Mouse (Mus musculus): ENCODE results near the gene Cradd. TPM values are rescaled to one million over a fixed set of nuclear protein-coding genes. Genes with fewer than 3 reads are reported as not detected.

Cradd gene
- polyA plus RNA-seq (2016; fragmentation: Nextera tagmentation; extraction: Ambion mirVana) = 9.6 and 10.7 TPM in 2 replicates

- Histone ChIP-seq H3K4me3 (peak within 1 kb of the TSS; percentile 80), H3K4me1 (peaks cover 15% of the 10 kb centered on the region), H3K36me3 (no peaks in the 10 kb centered on the region), H3K27ac (peak within 1 kb of the TSS; percentile 98), H3K27me3 (ENCODE audit: insufficient read depth, poor library complexity, severe bottlenecking) (no peaks in the 10 kb centered on the region), H3K9me3 (no peaks in the 10 kb centered on the region)
- DNase-seq (ENCODE audit: low spot score) = peak; percentile 89
- under 1% methylated on average over 51 of the region's 51 CpGs for WGBS
Measured at GRCm38 (mm10) chr10:95323393-95324277, at the start of gene Cradd. Cradd (minus strand) TSS chr10:95324133.

GRCm38 (mm10) chr10:95373340-95373739, 49.4 kb upstream of the Cradd start:
- no peak for DNase-seq (ENCODE audit: low spot score)
- Histone ChIP-seq H3K36me3 (no peaks in the 10 kb centered on the region), H3K4me1 (no peaks in the 10 kb centered on the region), H3K4me3 (no peak overlapping the region), H3K9me3 (no peaks in the 10 kb centered on the region), H3K27me3 (ENCODE audit: insufficient read depth, poor library complexity, severe bottlenecking) (no peaks in the 10 kb centered on the region), H3K27ac (no peak overlapping the region)
- 85% methylated on average over 6 of the region's 6 CpGs for WGBS

- Histone ChIP-seq H3K36me3 (no peaks in the 10 kb centered on the region), H3K4me3 (no peak overlapping the region), H3K9me3 (no peaks in the 10 kb centered on the region), H3K27me3 (ENCODE audit: insufficient read depth, poor library complexity, severe bottlenecking) (no peaks in the 10 kb centered on the region), H3K4me1 (no peaks in the 10 kb centered on the region), H3K27ac (no peak overlapping the region)
- 73% methylated on average over 3 of the region's 3 CpGs for WGBS
- DNase-seq (ENCODE audit: low spot score) = no peak
Measured at GRCm38 (mm10) chr10:95371942-95372341, 48.0 kb upstream of the Cradd start.

- Histone ChIP-seq H3K9me3 (no peaks in the 10 kb centered on the region), H3K27me3 (ENCODE audit: insufficient read depth, poor library complexity, severe bottlenecking) (no peaks in the 10 kb centered on the region), H3K4me1 (no peaks in the 10 kb centered on the region), H3K4me3 (no peak overlapping the region), H3K36me3 (no peaks in the 10 kb centered on the region), H3K27ac (no peak overlapping the region)
- no peak for DNase-seq (ENCODE audit: low spot score)
Measured at GRCm38 (mm10) chr10:95369190-95369589, 45.3 kb upstream of the Cradd start.

GRCm38 (mm10) chr10:95368151-95368550, 44.2 kb upstream of the Cradd start:
- Histone ChIP-seq H3K36me3 (no peaks in the 10 kb centered on the region), H3K4me3 (no peak overlapping the region), H3K4me1 (no peaks in the 10 kb centered on the region), H3K27me3 (ENCODE audit: insufficient read depth, poor library complexity, severe bottlenecking) (no peaks in the 10 kb centered on the region), H3K27ac (no peak overlapping the region), H3K9me3 (no peaks in the 10 kb centered on the region)
- DNase-seq (ENCODE audit: low spot score) = no peak
- 89% methylated on average over 14 of the region's 14 CpGs for WGBS

- Histone ChIP-seq H3K9me3 (no peaks in the 10 kb centered on the region), H3K36me3 (no peaks in the 10 kb centered on the region), H3K27ac (no peak overlapping the region), H3K4me3 (no peak overlapping the region), H3K4me1 (no peaks in the 10 kb centered on the region), H3K27me3 (ENCODE audit: insufficient read depth, poor library complexity, severe bottlenecking) (no peaks in the 10 kb centered on the region)
- no peak for DNase-seq (ENCODE audit: low spot score)
- 75% methylated on average over 9 of the region's 9 CpGs for WGBS
Measured at GRCm38 (mm10) chr10:95367661-95368089, 43.7 kb upstream of the Cradd start.

GRCm38 (mm10) chr10:95367241-95367640, 43.3 kb upstream of the Cradd start:
- Histone ChIP-seq H3K9me3 (no peaks in the 10 kb centered on the region), H3K27me3 (ENCODE audit: insufficient read depth, poor library complexity, severe bottlenecking) (no peaks in the 10 kb centered on the region), H3K27ac (no peak overlapping the region), H3K4me3 (no peak overlapping the region), H3K36me3 (no peaks in the 10 kb centered on the region), H3K4me1 (no peaks in the 10 kb centered on the region)
- DNase-seq (ENCODE audit: low spot score) = no peak
- WGBS = 84% methylated on average over 7 of the region's 7 CpGs

- WGBS = 31% methylated on average over 2 of the region's 2 CpGs
- Histone ChIP-seq H3K27me3 (ENCODE audit: insufficient read depth, poor library complexity, severe bottlenecking) (no peaks in the 10 kb centered on the region), H3K4me3 (no peak overlapping the region), H3K36me3 (no peaks in the 10 kb centered on the region), H3K9me3 (no peaks in the 10 kb centered on the region), H3K4me1 (no peaks in the 10 kb centered on the region), H3K27ac (no peak overlapping the region)
- no peak for DNase-seq (ENCODE audit: low spot score)
Measured at GRCm38 (mm10) chr10:95362326-95362725, 38.4 kb upstream of the Cradd start.

GRCm38 (mm10) chr10:95361260-95361841, 37.4 kb upstream of the Cradd start:
- Histone ChIP-seq H3K4me1 (no peaks in the 10 kb centered on the region), H3K4me3 (no peak overlapping the region), H3K27me3 (ENCODE audit: insufficient read depth, poor library complexity, severe bottlenecking) (no peaks in the 10 kb centered on the region), H3K36me3 (no peaks in the 10 kb centered on the region), H3K27ac (no peak overlapping the region), H3K9me3 (no peaks in the 10 kb centered on the region)
- WGBS = 85% methylated on average over 12 of the region's 12 CpGs
- no peak for DNase-seq (ENCODE audit: low spot score)

- H3K4me3 ChIP-seq = no peak overlapping the region
Measured at GRCm38 (mm10) chr10:95360048-95360447, 36.1 kb upstream of the Cradd start.

GRCm38 (mm10) chr10:95357721-95358120, 33.8 kb upstream of the Cradd start:
- H3K4me3 ChIP-seq = no peak overlapping the region
- WGBS = 75% methylated on average over 3 of the region's 3 CpGs
- H3K9me3 ChIP-seq = no peaks in the 10 kb centered on the region
- H3K27me3 ChIP-seq (ENCODE audit: insufficient read depth, poor library complexity, severe bottlenecking) = no peaks in the 10 kb centered on the region
- no peak overlapping the region for H3K27ac ChIP-seq
- no peaks in the 10 kb centered on the region for H3K36me3 ChIP-seq
- no peak for DNase-seq (ENCODE audit: low spot score)
- H3K4me1 ChIP-seq = 0 out of 2 replicates have a peak, but pooled peaks cover 3% of the 10 kb centered on the region

More at GRCm38 (mm10) chr10:95360048-95360447, 36.1 kb upstream of the Cradd start:
- 77% methylated on average over 5 of the region's 5 CpGs for WGBS
- Histone ChIP-seq H3K27me3 (ENCODE audit: insufficient read depth, poor library complexity, severe bottlenecking) (no peaks in the 10 kb centered on the region), H3K9me3 (no peaks in the 10 kb centered on the region), H3K4me1 (0 out of 2 replicates have a peak, but pooled peaks cover 3% of the 10 kb centered on the region), H3K36me3 (no peaks in the 10 kb centered on the region), H3K27ac (no peak overlapping the region)
- DNase-seq (ENCODE audit: low spot score) = no peak

- DNase-seq (ENCODE audit: low spot score) = no peak
- no peaks in the 10 kb centered on the region; the same call in 1 of the 2 replicates for H3K27me3 ChIP-seq (ENCODE audit: insufficient read depth, poor library complexity, severe bottlenecking)
- H3K4me1 ChIP-seq = 0 out of 2 replicates have a peak, but pooled peaks cover 3% of the 10 kb centered on the region
- no peaks in the 10 kb centered on the region for H3K9me3 ChIP-seq
- H3K27ac ChIP-seq = no peak overlapping the region
- no peaks in the 10 kb centered on the region for H3K36me3 ChIP-seq
- WGBS = 80% methylated on average over 7 of the region's 7 CpGs
- no peak overlapping the region for H3K4me3 ChIP-seq
Measured at GRCm38 (mm10) chr10:95356711-95357110, 32.8 kb upstream of the Cradd start.

- DNase-seq (ENCODE audit: low spot score) = no peak
- Histone ChIP-seq H3K9me3 (no peaks in the 10 kb centered on the region), H3K4me1 (0 out of 2 replicates have a peak, but pooled peaks cover 3% of the 10 kb centered on the region), H3K27me3 (ENCODE audit: insufficient read depth, poor library complexity, severe bottlenecking) (no peaks in the 10 kb centered on the region; the same call in 1 of the 2 replicates), H3K36me3 (no peaks in the 10 kb centered on the region), H3K4me3 (no peak overlapping the region), H3K27ac (no peak overlapping the region)
- 41% methylated on average over 6 of the region's 6 CpGs for WGBS
Measured at GRCm38 (mm10) chr10:95355678-95356268, 31.8 kb upstream of the Cradd start.

Data from heart, embryonic 10.5 days (tissue).